Mouse (Mus musculus) embryo, embryonic 10 days (tissue): ENCODE measurements around the gene Adra1d.

ENCODE experiments used
- DNase-seq: peaks from one replicate; pipeline ENCODE4 v3.0.0-alpha.2; 2015; ENCODE audit warnings: low spot score

The Adra1d gene

DNA sequence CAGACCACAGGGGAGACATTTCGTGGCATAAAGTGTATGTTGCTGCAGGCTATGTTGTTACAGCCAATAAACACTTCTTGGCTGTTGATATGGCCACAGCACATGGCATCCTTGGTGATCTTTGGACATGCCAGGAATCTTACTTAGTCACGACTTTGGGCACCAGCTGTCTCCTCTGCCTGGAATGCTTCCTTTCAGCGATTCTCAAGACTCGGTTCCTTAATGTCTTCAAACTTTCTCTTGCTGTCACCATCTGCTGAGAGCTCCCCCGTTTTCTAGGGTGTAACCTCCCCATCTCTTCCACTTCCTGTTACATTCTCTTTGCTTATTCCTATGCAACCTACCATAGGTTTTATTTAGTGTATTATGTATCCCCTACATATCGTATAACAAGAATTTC, 22.3 kb downstream of the Adra1d start:
- DNase-seq = no peak

DNA sequence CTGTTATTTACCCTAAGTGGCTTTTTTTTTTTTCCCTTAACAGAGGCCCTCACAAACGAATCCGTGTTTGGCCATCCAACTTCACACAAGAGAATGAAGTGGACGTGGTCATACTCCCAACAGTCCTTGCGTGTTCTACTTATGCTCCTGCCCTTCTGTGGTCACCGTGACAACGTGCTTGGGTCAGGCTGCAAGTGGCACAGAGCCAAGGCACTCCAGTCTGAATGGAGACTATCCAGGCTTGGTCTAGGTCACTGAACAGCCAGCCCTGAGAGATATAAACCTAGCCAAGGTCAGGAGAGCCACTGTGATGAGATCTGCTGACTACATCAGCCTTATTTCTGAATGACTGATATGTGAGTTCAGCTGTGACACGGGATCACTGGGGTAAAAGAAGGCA, 23.7 kb downstream of the Adra1d start:
- no peak for DNase-seq

DNA sequence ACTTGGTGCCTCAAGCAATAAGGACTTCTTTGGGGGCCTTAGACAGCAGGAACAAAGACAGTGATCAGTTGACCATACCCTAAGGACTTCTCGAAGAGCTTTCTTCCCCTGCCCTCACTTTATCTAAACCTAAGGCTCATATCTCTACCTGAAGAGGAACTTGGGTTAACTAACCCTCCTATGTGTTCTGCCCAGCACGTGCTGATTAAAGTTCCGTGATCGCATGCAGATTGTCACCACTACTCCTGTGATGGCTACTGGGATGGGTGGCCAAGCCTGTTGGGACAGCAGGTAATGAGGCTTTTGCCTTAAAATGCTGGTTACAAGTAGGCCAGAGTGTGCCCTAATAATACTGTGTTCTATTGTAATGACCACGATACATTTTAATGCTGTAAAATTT, 26.9 kb downstream of the Adra1d start:
- no peak for DNase-seq

GRCm38 (mm10) chr2:131531271-131531670, 30.8 kb downstream of the Adra1d start:
- DNase-seq = no peak

DNA sequence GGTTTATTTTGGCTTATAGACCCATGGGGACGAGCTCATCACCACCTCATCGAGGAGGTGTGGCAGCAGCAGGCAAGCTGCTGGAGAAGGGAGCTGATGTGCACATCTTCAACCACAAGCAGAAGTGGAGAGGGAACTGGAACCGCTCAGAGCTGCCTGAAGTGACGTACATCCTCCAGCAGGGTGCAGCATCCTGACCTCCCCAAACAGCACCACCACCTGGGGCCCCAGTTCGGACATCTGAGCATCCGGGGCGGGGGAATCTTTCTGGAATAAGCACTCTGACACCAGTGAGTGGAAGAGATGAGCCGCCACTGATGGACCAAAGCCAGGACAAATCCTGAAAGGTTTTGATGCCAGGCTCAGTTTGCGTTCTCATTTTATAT, 31.5 kb downstream of the Adra1d start:
- DNase-seq = peak; percentile 74

GRCm38 (mm10) chr2:131529898-131530622, 32.0 kb downstream of the Adra1d start:
- DNase-seq = peak; percentile 93

DNA sequence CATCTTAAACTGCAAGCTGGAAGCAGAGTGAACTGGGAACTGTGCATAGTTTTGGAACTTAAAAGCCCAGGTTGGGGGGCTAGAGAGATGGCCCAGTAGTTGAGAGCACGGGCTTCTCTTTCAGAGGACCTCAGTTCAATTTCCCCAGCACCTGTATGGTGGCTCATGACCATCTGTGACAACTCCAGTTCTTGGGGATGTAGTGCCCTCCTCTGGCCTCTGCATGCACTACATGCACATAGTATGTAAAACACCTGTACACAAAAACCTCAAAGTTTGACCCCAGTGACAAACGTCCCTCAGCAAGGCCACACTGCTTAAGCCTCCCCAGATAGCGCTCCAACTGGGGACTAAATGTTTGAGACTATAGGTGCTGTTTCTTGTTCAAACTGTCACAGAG, 35.0 kb downstream of the Adra1d start:
- peak; percentile 45 for DNase-seq

GRCm38 (mm10) chr2:131520743-131521142, 41.3 kb downstream of the Adra1d start:
- DNase-seq = no peak

DNA sequence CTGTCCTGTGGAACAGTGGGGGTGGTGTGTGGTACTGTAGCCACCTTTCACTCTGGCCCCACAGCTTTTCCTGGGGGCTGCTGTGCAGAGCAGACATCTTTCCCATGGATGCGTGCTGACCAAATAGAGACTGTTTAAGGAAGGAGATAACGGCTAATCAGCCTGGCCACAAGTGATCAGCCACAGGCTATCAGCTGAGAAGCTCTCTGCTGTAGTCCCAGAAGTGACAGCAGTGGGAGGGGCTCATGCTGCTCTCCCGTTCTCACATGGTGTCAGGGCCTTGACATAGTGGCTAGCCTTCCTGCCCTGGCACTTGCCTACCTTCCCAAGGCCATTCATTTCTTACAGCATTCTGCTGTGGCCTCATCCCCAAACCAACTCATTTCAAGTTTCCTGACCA, 43.3 kb downstream of the Adra1d start:
- no peak for DNase-seq

DNA sequence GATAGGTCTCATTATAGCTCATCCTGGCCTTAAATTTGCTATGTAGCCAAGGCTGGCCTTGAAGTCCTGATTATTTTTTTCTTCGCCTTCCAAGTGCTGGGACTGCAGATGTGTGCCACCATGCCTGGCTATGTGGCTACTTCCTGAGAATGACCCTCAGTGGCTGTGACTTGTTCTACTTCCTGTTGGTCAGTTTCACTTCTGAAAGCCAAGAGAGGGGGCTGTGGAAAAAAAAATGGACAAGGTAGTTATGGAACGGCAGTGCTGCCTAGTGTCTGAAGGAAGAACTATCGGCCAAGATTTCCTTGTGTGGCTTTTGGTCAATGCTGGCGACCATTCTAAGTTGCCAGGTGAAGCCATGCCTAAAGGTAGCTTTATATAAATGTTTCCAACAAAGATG, 44.5 kb downstream of the Adra1d start:
- DNase-seq = no peak

GRCm38 (mm10) chr2:131514055-131514621, 47.9 kb downstream of the Adra1d start:
- DNase-seq = no peak

- DNase-seq = no peak
Measured at GRCm38 (mm10) chr2:131513477-131513876, 48.6 kb downstream of the Adra1d start.

DNA sequence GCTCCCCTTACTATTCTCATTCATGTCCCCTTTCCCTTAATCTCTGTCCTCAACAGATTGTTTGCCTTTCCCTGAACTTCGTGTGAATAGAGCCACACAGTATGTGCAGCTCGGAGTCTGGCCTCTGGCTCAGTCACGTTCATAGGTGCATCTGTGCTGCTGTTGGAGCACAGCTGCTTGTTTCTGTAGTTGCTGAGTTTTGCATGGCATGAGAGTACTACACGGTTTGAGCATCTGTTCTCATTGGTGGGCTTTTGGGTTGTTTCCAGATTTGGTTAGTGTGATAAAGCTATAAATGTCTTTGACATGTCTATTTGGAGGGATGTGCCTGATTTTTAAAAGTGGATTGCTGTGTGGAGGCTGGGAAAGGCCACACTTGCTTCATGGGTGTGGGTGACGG, 51.6 kb downstream of the Adra1d start:
- no peak for DNase-seq

- peak; percentile 91 for DNase-seq
Measured at GRCm38 (mm10) chr2:131509671-131510313, 52.3 kb downstream of the Adra1d start.

- no peak for DNase-seq
Measured at GRCm38 (mm10) chr2:131508501-131508900, 53.6 kb downstream of the Adra1d start.

- peak; percentile 62 for DNase-seq
Measured at GRCm38 (mm10) chr2:131506358-131506757, 55.7 kb downstream of the Adra1d start.

GRCm38 (mm10) chr2:131505431-131505830, 56.7 kb downstream of the Adra1d start:
- no peak for DNase-seq

- no peak for DNase-seq
Measured at GRCm38 (mm10) chr2:131502561-131502960, 59.5 kb downstream of the Adra1d start.

DNA sequence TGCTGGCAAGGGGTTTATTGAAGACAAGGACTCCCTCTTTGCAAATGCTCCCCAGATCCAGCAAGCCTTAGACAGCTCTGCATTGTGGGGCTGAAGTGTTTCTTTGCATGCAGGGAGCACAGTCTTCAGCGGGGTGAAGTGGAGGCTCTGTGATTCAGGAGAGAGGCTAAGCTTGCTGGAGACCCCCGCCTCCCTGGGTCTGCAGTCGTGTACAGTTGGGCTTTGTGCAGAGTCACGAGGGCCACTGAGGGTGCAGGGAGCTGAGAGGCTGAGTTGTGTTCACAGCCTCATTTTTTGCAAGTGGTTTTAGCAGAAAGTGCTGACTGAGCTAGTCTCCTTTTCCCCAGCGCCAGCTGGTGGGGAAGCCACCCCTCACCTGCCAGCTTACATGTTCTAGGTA, 60.2 kb downstream of the Adra1d start:
- DNase-seq = no peak

GRCm38 (mm10) chr2:131499290-131499845, 62.7 kb downstream of the Adra1d start:
- DNase-seq = no peak

DNA sequence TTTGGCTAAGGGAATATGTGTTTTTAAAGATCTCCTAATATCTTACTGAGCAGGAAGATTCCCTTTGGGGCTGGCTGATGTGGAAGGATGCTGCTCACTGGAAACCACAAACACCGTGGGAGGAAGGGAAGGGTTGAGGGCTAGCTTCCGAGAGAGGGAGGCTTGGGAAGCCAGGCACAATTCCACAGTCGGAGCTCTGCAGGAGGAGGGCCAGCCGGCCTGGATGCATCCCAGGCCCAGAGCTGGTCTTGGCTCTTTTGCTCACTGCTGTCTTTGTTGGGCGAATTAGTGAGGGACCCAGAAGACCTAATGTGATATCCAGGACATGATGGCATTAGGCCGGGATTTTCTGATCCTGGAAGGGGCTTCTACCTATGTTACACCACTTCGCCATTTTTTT, 63.9 kb downstream of the Adra1d start:
- DNase-seq = no peak

GRCm38 (mm10) chr2:131497224-131497856, 64.7 kb downstream of the Adra1d start:
- no peak for DNase-seq
